Mouse (Mus musculus): ENCODE measurements around the gene Wnk4.

- TF ChIP-seq POLR2A (IDR thresholded peaks at IDR 0.05; ENCODE audit: borderline replicate concordance, extremely low read depth, low read depth, low read length) (no peak), CTCF (IDR thresholded peaks at IDR 0.05; ENCODE audit: insufficient read depth, low read length) (no peak)
Observed at GRCm38 (mm10) chr11:101216936-101217335, 43.4 kb upstream of the Wnk4 start.

Data from lung, adult 2 months (tissue).